Mouse (Mus musculus): ENCODE data around the gene Plcl1.
A peak's percentile ranks its signal among the peaks of the same experiment; 100 is the strongest.

- TF ChIP-seq POLR2A (IDR thresholded peaks at IDR 0.05; ENCODE audit: insufficient read length, low read depth), result no peak
- TF ChIP-seq USF1 (IDR thresholded peaks at IDR 0.05; ENCODE audit: low read depth), result peak; percentile 32
- 0 out of 2 replicates have a peak, but pooled peaks have one; percentile 37 for TF ChIP-seq CEBPB (IDR thresholded peaks at IDR 0.05; ENCODE audit: insufficient read depth, poor library complexity, severe bottlenecking)
- TF ChIP-seq MAX (IDR thresholded peaks at IDR 0.05; ENCODE audit: low read depth), result no peak
- no peak for TF ChIP-seq E2F4 (IDR thresholded peaks at IDR 0.05; ENCODE audit: insufficient read depth)
Observed at GRCm38 (mm10) chr1:55488261-55488660, 82.5 kb downstream of the Plcl1 start.
